Mouse (Mus musculus) bone marrow macrophage, adult 2 months (primary cell): ENCODE data around the gene Dnajc1. TPM values are rescaled to one million over a fixed set of nuclear protein-coding genes. Genes with fewer than 3 reads are reported as not detected.

Source experiments
- H3K27ac ChIP-seq: 2 replicates; pipeline ENCODE4 v1.5.1; 2012; ENCODE audit warnings: low read depth, low read length; ENCODE audit not compliant: insufficient read depth
- H3K4me1 ChIP-seq: 2 replicates; pipeline ENCODE4 v1.6.1; 2012; ENCODE audit warnings: low read length; ENCODE audit not compliant: control insufficient read depth, insufficient read depth
- H3K4me3 ChIP-seq: 2 replicates; pipeline ENCODE4 v1.5.1; 2012; ENCODE audit warnings: mild to moderate bottlenecking, low read length, moderate library complexity; ENCODE audit not compliant: insufficient read depth
- CTCF ChIP-seq: IDR thresholded peaks from 2 replicates; pipeline ENCODE4 v1.5.1; 2012; ENCODE audit warnings: low read depth, mild to moderate bottlenecking, low read length, moderate library complexity
- POLR2A ChIP-seq: IDR thresholded peaks from 2 replicates; pipeline ENCODE4 v1.6.1; 2012; ENCODE audit warnings: mild to moderate bottlenecking, low read depth, low read length, borderline replicate concordance
- polyA plus RNA-seq: library from polyadenylated mRNA; stranded (reverse); fragments of >200 nt; gene quantifications from 2 replicates; pipeline ENCODE4 v1.2.4, GENCODE M21; 2012; ENCODE audit not compliant: missing spikeins, insufficient read depth, insufficient read length

Gene Dnajc1
- polyA plus RNA-seq, 1 experiment, result 19.5 TPM

DNA sequence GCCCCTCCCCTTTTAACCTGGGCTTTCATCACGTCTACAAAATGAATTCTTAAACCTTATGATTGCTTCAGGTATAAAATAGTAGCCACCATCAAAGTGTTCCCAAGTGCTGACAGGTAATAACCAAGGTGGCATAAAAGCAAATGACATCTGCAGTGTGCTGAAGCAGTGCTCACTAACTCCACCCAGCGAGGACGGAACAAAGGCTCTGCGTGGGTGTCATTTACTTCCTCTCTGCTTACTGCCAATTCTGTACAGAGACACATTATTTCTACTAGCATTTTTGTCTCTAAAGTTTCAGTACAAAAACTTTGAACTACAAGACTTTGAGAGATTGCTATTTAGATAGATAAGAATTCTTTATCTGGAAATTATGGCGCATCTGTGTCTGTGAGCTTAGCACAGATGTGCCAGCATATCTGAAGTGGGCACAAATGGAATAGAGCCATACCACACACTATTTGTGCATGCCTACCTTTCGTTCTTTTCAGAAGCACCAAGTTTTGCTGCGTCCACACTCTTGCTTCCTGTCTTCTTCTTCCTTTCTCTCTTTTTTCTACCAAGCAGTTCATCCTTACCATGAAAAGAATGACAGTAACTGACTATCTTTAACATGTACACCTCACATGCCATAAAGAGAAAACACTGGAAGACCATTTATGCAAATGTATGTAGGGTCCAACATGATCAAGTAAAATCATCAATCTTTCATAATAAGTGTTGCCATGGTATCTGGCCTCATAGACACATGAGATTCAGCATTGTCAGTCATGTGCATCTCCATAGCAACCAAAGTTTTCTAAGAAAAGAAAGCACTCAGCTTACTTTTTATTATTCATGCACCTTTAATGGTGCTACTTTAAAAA is 85.0 kb downstream of the Dnajc1 start:
- TF ChIP-seq POLR2A (no peak), CTCF (no peak)

GRCm38 (mm10) chr2:18300949-18301348 is 91.7 kb downstream of the Dnajc1 start:
- H3K4me1 ChIP-seq, result peaks cover 2% of the 10 kb centered on the region; the same call in 1 of the 2 replicates
- no peak overlapping the region for H3K4me3 ChIP-seq
- H3K27ac ChIP-seq, result no peak overlapping the region
- TF ChIP-seq CTCF, result no peak
- no peak for TF ChIP-seq POLR2A

More for the DNA sequence above, 85.0 kb downstream of the Dnajc1 start:
- Histone ChIP-seq H3K4me1 (peaks cover 2% of the 10 kb centered on the region; the same call in 1 of the 2 replicates), H3K4me3 (no peak overlapping the region), H3K27ac (no peak overlapping the region)

- Histone ChIP-seq H3K4me3 (no peak overlapping the region), H3K27ac (no peak overlapping the region), H3K4me1 (no peaks in the 10 kb centered on the region)
- no peak for TF ChIP-seq POLR2A
- no peak for TF ChIP-seq CTCF
These were observed 107.5 kb downstream of the Dnajc1 start for GRCm38 (mm10) chr2:18285175-18285574.

DNA sequence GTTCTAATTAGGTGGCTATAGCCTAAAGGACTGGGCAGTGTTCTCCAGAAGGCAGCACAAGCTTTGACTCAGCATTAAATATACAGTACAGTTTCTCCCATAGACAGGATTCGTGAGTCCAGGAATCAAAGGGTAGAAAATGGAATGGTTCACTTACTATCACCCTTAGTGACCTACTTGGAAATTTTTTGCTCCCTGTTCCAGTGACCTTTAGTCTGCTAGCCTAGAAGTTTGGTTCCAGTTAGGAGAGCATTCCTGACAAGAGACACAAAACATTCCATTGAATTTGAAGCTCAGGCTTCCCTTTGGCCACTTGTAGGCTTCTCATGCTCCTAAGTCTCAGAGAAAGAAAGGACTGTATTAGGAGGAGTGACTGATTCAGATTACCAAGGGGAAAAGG is 126.9 kb downstream of the Dnajc1 start:
- H3K27ac ChIP-seq, result no peak overlapping the region
- peaks cover 6% of the 10 kb centered on the region for H3K4me1 ChIP-seq
- H3K4me3 ChIP-seq, result no peak overlapping the region
- TF ChIP-seq CTCF (no peak), POLR2A (no peak)

DNA sequence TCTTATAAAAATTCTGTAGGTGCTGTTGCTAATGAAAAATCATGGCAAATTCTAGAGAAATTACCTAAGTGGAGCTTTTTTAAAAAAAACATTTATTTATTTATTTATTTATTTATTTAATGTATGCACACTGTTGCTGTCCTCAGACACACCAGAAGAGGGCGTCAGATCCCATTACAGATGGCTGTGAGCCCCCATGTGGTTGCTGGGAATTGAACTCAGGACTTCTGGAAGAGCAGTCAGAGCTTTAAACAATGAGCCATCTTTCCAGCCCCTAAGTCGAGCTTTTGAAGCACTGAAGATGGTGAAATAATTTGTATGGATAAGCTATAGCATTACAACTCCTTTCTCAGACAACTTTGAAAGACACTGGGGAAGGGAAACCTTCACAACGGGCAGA is 128.1 kb downstream of the Dnajc1 start:
- Histone ChIP-seq H3K27ac (no peak overlapping the region), H3K4me3 (no peak overlapping the region), H3K4me1 (peaks cover 6% of the 10 kb centered on the region)
- TF ChIP-seq POLR2A (no peak), CTCF (no peak)

DNA sequence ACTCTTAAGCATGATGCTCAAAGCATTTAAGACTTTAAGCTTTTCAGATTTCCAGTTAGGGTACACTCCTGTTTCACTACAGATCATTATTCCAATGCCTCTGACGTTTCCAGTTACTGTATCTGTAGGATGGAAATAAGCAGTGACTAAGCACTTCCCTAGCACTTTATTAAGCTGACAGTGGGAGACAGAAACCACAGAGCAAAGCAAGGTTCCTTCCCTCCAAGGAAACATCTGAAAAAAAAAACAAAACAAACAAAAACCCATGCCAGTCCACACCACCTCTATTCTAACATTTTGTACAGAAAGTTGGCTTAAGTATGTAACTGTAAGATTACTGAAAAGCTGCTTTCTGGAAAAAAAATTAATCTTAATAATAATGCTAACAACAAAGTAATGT is 130.3 kb downstream of the Dnajc1 start:
- H3K27ac ChIP-seq, result no peak overlapping the region
- H3K4me3 ChIP-seq, result no peak overlapping the region
- peaks cover 6% of the 10 kb centered on the region for H3K4me1 ChIP-seq
- TF ChIP-seq CTCF (no peak), POLR2A (no peak)

- Histone ChIP-seq H3K4me1 (no peaks in the 10 kb centered on the region), H3K4me3 (no peak overlapping the region), H3K27ac (no peak overlapping the region)
- TF ChIP-seq CTCF (no peak), POLR2A (no peak)
These were observed 143.4 kb downstream of the Dnajc1 start for GRCm38 (mm10) chr2:18249224-18249623.

GRCm38 (mm10) chr2:18235524-18235923 is 157.1 kb downstream of the Dnajc1 start:
- Histone ChIP-seq H3K4me3 (no peak overlapping the region), H3K4me1 (no peaks in the 10 kb centered on the region), H3K27ac (no peak overlapping the region)
- TF ChIP-seq POLR2A (no peak), CTCF (no peak)

DNA sequence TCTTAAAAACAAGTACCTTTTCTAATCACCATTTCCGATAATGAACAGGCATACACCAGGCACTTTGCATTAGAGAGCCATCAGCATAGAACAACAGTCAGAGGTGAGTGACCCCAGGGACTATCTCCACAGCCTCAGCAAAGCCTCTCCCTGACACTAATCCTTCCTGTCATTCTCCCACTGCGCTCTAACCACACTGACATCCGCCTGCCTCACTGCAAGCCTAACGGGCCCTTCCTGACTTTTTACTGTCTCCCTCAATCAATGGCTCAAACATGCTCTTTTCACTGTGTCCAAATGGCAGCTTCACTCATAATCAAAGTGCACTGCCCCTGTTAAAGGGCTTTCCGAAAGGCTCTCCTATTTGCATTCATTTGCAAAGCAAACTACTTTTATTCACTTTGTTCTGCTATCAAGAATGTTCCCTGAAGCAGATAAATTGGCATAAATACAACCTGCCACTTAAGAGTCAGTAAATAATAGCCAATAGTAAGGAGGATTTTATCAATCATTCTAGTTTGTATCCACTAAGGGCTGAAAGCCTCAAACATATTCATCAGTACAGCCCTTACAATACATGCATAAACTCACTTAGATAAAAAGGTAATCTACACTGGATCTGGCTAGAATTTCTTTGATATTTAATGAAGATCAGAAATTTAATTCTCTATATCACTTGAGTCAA is 159.6 kb downstream of the Dnajc1 start:
- Histone ChIP-seq H3K27ac (no peak overlapping the region), H3K4me3 (no peak overlapping the region), H3K4me1 (no peaks in the 10 kb centered on the region)
- no peak for TF ChIP-seq CTCF
- no peak for TF ChIP-seq POLR2A

DNA sequence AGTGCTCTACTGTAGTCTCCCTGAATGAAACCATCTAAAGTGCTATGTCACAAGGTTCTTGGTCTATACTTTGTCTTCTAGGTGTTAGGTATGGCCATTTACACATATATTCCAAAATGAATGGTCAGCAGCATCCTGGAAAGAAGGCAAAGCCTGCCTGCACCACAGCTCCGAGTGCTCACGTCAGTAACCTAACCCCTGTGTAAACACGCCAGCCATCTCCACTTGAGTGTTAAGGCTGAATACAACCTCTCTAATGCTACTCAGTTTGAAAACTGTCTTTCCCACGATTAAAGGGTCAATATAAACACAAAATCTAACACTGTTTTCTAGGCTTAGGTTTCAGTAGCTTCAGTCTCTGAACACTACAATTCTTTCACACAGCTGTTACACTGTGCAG is 161.5 kb downstream of the Dnajc1 start:
- Histone ChIP-seq H3K4me3 (no peak overlapping the region), H3K27ac (no peak overlapping the region), H3K4me1 (no peaks in the 10 kb centered on the region)
- TF ChIP-seq CTCF (no peak), POLR2A (no peak)
